Mouse (Mus musculus) spleen, postnatal 4 days (tissue): ENCODE measurements around the gene Arhgef28.

Experiments
- DNase-seq, 2 experiments: peaks; one replicate each; pipeline ENCODE4 v3.0.0; 2022; ENCODE audit warnings: low spot score in 2 of 2

The Arhgef28 gene

DNA sequence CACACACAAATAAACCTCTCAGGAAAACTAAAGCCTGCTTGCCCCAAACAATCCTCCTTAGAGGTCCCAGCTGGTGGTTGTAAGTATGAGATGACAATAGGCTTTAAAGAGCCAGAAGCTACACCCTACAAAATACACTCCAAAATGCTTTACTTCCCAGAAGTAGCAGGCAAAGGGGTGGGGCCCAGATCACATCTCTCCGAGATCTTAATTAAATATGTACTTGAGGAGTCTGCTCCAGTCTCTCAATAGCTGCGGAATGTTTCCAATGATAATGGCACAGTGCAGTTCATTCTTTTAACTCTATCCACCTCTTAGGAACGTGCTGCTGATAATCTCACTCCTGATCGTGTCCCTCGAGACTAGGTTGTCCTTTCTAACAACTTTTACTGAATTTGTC, 240.2 kb downstream of the Arhgef28 start:
- DNase-seq, result no peak

DNA sequence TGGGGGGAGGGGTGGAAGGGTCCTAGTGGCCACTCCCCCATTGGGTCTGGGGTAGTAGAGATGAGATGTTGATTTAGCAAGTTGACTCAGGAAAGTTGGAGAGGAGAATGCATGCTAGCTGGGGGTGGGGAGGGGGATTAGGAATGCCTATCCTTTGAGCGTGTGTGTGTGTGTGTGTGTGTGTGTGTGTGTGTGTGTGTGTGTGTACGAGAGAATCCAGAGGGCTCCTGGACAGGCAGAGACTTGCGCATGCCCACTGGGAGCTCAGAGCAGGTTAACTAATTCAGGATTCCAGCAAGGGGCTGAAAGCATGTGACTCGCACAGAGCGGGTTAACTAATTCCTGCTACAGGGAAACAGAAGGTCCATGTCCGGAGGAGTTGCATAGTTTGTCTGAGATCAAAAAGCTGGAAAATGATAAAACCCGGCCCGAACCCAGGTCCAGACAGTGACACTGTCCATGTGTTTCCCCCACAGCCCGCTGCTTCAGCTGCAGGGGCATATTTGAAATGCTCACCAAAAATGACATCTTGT, 241.3 kb downstream of the Arhgef28 start:
- DNase-seq, result no peak

DNA sequence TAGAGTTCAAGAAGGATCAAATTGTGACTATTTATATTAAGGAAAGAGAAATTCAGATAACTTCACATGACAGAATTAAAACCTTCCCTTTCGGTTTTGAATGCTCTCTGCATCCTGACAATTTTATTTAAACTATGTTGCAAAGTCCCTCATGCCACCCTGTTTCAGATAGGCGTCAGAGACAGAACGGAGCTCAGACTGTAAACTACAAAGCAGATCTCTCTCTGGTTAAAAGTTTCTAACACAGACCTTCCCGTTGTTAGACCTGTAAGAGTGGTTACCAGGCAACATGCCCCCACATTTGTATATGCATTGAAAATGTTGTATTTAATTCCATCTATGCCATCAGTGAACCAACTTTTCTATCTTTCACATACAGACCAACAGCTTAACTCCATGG, 246.1 kb downstream of the Arhgef28 start:
- DNase-seq, result no peak

DNA sequence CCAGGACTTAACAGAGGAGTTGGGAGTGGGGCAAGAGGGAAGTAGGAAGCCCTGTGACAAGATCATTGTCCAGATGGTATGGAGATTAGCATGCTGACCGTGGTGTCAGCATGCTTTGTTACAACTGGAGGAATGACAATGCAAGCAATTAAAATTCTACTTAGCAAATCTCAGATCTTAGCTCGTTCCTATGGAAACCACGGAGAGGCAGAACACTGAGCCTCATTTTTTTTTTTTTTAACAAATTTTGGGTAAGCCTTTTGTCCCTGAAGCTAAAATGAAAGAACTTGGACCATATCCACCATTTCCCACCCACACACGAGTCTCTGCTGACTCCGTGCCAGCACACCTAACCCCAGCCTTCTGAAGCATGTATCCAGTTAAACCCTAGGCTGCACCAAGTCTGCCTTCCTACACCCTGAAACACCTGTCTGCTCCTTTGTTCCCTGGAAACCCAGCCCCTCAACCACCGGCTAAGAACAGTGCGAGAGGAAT, 246.8 kb downstream of the Arhgef28 start:
- no peak for DNase-seq

- DNase-seq, result no peak
These were observed 250.5 kb downstream of the Arhgef28 start for GRCm38 (mm10) chr13:97955759-97956158.

DNA sequence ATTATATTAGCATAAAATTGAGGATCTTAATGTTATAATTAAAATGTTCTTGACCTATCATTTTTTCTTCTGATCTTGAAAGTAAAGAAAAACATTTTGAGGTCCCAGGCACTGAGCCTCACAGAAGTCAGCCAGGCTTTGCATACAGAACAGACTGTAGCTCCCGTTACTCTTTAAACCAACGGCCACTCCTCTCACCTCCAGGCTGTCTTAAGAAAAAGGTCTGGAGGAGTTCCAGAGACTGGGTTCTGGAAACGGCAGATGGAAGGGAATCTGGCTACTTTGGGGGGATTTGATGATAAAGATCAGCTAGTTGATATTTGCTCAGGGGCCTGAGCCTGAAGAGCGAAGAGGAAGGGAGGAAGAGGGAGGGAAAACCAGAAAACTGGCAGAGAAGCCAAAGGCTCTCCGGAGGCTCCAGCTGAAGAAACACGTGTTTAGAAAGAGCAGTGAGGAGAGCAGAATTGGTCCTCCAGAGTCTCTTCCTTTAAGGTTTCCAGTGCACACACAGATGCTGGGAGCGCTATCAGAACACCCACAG, 251.2 kb downstream of the Arhgef28 start:
- no peak for DNase-seq

- DNase-seq, result no peak
These were observed 252.2 kb downstream of the Arhgef28 start for GRCm38 (mm10) chr13:97954051-97954450.

DNA sequence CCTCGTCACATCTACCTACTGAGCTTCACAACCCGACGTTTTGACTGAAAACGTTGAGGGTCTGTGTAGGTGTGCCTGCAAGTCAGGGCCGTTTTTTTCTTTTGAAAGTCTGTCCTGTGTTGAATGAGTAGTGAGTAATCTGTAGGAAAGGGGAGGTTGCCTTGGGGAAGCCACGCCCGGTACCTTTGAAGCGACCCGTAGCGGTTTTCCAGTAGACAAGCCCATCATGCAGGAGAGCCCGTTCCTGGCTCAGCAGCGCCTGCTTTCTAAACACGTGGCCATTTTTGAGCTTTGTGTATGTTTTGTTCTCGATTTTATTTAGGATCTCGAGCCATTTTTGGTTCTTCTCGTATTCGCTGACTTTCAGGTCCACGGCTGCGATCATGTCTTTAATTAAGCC, 252.7 kb downstream of the Arhgef28 start:
- no peak for DNase-seq

GRCm38 (mm10) chr13:97948856-97949255, 257.4 kb downstream of the Arhgef28 start:
- no peak for DNase-seq

DNA sequence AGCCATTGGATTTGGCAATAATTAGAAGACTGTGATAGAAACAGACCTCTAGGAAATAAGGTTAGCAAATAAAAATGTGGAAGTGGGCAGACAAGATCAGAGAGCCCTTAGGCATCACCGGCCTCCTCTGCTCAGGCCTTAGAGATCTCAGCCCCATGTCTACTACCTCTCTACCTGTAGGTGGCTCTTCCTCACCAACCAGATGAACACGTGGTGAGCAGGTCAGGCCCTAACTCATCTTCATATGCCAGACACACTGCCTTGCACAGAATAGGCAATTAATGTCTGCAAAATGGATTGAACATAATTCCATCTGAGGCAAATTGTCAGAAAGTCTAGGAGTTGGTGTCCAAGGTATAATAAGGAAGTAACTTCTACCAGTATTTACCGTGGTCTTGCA, 258.6 kb downstream of the Arhgef28 start:
- DNase-seq, result no peak

DNA sequence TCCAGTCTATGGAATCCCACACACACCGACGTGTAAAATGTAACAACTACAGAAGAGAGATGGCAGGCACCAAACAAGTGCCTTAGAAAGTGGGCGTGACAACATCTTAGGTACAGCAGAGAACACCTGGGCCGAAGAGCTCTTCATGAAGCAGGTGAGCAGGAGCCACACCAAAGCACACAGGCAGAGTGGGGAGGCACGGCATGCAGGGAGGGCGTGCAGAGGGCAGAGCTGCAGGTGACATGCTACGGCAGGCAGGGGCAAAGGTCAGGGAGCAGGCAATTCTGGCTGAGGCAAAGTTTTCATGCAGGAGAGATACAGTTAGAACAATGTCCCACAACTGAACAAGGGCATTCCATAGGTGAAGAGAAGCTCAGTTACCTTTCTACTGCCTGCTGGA, 259.8 kb downstream of the Arhgef28 start:
- no peak for DNase-seq

GRCm38 (mm10) chr13:97941909-97942680, 264.1 kb downstream of the Arhgef28 start:
- DNase-seq, result no peak

- peak; percentile 30 to 72 for DNase-seq
These were observed 265.1 kb downstream of the Arhgef28 start for GRCm38 (mm10) chr13:97941099-97941498.

DNA sequence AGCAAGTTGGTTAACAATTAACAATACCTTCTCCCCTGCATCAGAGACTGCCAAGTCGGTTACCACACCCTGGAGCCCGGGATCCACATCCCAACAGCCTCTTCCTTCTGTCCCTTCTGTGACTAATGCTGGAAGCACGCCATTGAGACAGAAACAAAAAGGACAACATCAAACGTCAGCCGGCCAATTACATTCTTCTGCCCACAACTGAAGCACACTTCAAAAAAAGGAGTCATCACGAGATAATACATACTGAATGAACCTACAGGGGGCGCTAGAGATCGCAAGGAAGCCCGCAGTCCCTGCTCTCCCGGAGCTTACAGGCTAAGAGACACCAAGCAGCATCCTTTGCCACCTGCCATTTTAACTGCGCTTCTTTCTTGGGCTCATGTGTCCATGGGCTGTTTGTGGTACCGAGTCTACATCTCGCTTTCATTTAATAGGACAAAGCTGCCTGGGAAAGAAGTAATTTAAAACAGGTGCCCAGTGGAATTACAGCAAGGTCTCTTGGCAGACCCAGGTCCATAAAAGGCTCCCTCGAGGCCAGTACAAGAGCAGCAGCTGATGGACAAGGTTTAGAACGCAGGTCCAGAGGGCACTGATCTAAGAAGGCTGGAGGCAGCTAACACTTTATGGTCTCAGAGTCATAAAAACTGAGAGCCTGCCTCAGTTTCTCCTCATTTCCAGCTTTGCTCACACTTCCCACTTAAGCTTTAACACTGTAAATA, 266.6 kb downstream of the Arhgef28 start:
- peak in 1 of 2 experiments; percentile 30 for DNase-seq

GRCm38 (mm10) chr13:97938596-97939297, 267.5 kb downstream of the Arhgef28 start:
- peak; percentile 88 to 97 for DNase-seq

DNA sequence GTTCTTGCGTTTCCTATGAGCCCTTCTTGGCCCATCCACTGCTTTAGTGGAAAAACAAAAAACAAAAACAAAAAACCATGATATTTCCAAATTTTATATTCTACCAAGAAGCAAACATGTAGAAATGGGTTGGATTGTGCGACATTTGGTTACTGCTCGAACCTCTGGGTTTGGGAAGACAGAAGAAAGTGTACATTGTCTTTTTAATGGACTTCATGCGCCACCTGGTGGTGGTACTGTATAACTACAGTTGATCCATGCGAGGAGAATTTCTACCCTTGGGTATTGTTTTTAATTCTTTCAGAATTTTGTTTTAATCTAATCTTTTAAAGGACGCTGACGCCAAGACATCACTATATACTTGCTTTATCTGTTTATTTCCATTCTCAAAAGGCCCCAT, 268.3 kb downstream of the Arhgef28 start:
- peak; percentile 45 to 83 for DNase-seq

- no peak for DNase-seq
These were observed 278.1 kb downstream of the Arhgef28 start for GRCm38 (mm10) chr13:97928135-97928497.

- no peak for DNase-seq
These were observed 278.7 kb downstream of the Arhgef28 start for GRCm38 (mm10) chr13:97927376-97928134.

DNA sequence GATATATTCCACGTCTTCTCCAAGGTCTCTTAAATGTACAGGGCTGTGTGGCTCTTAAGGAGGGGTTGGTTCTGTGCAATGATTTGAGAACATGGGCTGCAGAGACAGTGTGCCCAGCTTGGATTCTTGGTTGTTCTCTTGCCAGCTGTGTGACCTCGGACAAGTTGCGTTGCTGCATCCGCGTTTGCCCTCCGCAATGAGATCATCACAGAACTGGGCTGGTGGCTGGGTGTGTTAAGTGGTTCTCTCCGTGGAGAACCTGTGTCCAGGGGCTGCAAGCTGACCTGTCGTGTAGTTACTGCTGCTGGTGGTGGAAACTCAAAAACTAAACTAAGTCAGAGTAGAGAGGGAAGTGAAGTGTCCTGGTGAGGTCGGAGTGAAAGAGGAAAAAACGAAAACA, 279.9 kb downstream of the Arhgef28 start:
- no peak for DNase-seq

DNA sequence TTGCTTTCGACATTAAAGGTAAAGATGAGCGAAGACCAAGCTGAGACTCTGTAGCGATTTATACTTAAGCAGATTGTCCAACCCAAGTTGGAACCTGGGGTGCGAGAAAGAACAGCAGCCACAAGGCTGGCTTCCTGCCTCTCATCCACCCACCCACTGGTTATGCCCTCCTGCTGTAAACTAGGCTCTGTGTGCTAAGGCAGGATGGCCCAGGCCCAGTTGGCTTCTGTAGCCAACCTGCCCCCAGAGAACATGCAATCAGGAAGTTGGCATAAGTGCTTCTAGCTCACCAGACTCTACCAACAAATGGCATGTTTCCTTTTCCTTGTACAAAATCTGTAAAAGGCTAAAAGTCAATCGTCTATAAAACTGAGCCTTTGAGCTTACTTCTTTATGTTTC, 283.2 kb downstream of the Arhgef28 start:
- DNase-seq, result no peak

DNA sequence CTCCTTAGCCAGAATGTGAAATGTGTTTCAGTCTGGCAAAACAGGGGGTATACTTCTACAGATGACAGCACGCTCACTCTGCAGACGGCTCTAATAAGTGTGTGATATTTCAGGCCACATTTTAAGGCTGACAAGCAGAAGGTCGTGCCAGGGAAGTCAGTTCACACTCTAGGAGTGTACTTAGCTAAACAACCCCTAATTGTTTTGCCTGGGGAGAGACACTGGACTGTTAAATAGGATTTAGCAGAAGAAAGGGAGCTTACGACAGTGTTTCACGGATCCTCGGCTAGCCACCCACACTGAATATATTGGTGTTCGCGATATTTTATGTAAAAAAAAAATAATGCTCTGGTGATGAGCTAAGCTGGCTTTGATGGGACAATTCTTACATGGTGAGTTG, 286.6 kb downstream of the Arhgef28 start:
- DNase-seq, result no peak
